Mouse (Mus musculus): ENCODE measurements around the gene Nmur1. TPM values are rescaled to one million over a fixed set of nuclear protein-coding genes. Genes with fewer than 3 reads are reported as not detected.
A peak's percentile ranks its signal among the peaks of the same experiment; 100 is the strongest.

Nmur1 gene
- polyA plus RNA-seq, 1 experiment: 11.7 TPM

GRCm38 (mm10) chr1:86440171-86440886, 14.3 kb upstream of the Nmur1 start:
- no peaks in the 10 kb centered on the region for H3K27me3 ChIP-seq (ENCODE audit: control insufficient read depth, insufficient read depth, low read length)
- no peaks in the 10 kb centered on the region for H3K36me3 ChIP-seq (ENCODE audit: control insufficient read depth, insufficient read depth, low read length)
- H3K27ac ChIP-seq (ENCODE audit: control insufficient read depth, insufficient read depth, low read depth, low read length): peak overlapping the region; percentile 88
- peaks cover 23% of the 10 kb centered on the region for H3K4me1 ChIP-seq (ENCODE audit: control insufficient read depth, insufficient read depth, low read length)
- peak; percentile 93; the same call in 1 of the 2 replicates for TF ChIP-seq CTCF (IDR thresholded peaks at IDR 0.05; ENCODE audit: control insufficient read depth, insufficient read depth, insufficient replicate concordance, low read depth, low read length)
- no peak; the same call in 1 of the 2 replicates for TF ChIP-seq POLR2A (IDR thresholded peaks at IDR 0.05; ENCODE audit: control insufficient read depth, low read depth, low read length)
- H3K4me3 ChIP-seq (ENCODE audit: control insufficient read depth, low read depth, low read length): peak overlapping the region; percentile 80

- H3K4me3 ChIP-seq (ENCODE audit: control insufficient read depth, low read depth, low read length): peak overlapping the region; percentile 65
Observed at GRCm38 (mm10) chr1:86439487-86440170, 13.6 kb upstream of the Nmur1 start.

GRCm38 (mm10) chr1:86438501-86438900, 12.5 kb upstream of the Nmur1 start:
- no peak for TF ChIP-seq POLR2A (IDR thresholded peaks at IDR 0.05; ENCODE audit: control insufficient read depth, low read depth, low read length)
- TF ChIP-seq CTCF (IDR thresholded peaks at IDR 0.05; ENCODE audit: control insufficient read depth, insufficient read depth, insufficient replicate concordance, low read depth, low read length): no peak
- Histone ChIP-seq H3K27me3 (ENCODE audit: control insufficient read depth, insufficient read depth, low read length) (no peaks in the 10 kb centered on the region), H3K36me3 (ENCODE audit: control insufficient read depth, insufficient read depth, low read length) (no peaks in the 10 kb centered on the region), H3K4me3 (ENCODE audit: control insufficient read depth, low read depth, low read length) (no peak overlapping the region), H3K4me1 (ENCODE audit: control insufficient read depth, insufficient read depth, low read length) (peaks cover 29% of the 10 kb centered on the region), H3K27ac (ENCODE audit: control insufficient read depth, insufficient read depth, low read depth, low read length) (no peak overlapping the region)

More at GRCm38 (mm10) chr1:86439487-86440170, 13.6 kb upstream of the Nmur1 start:
- H3K4me1 ChIP-seq (ENCODE audit: control insufficient read depth, insufficient read depth, low read length): peaks cover 27% of the 10 kb centered on the region
- H3K27me3 ChIP-seq (ENCODE audit: control insufficient read depth, insufficient read depth, low read length): no peaks in the 10 kb centered on the region
- H3K36me3 ChIP-seq (ENCODE audit: control insufficient read depth, insufficient read depth, low read length): no peaks in the 10 kb centered on the region
- TF ChIP-seq CTCF (IDR thresholded peaks at IDR 0.05; ENCODE audit: control insufficient read depth, insufficient read depth, insufficient replicate concordance, low read depth, low read length) (no peak), POLR2A (IDR thresholded peaks at IDR 0.05; ENCODE audit: control insufficient read depth, low read depth, low read length) (peak; percentile 54; the same call in 1 of the 2 replicates)
- H3K27ac ChIP-seq (ENCODE audit: control insufficient read depth, insufficient read depth, low read depth, low read length): peak overlapping the region; percentile 55

- peaks cover 26% of the 10 kb centered on the region for H3K4me1 ChIP-seq (ENCODE audit: control insufficient read depth, insufficient read depth, low read length)
- H3K27ac ChIP-seq (ENCODE audit: control insufficient read depth, insufficient read depth, low read depth, low read length): no peak overlapping the region
- no peak for TF ChIP-seq CTCF (IDR thresholded peaks at IDR 0.05; ENCODE audit: control insufficient read depth, insufficient read depth, insufficient replicate concordance, low read depth, low read length)
- no peak for TF ChIP-seq POLR2A (IDR thresholded peaks at IDR 0.05; ENCODE audit: control insufficient read depth, low read depth, low read length)
- H3K27me3 ChIP-seq (ENCODE audit: control insufficient read depth, insufficient read depth, low read length): no peaks in the 10 kb centered on the region
- H3K4me3 ChIP-seq (ENCODE audit: control insufficient read depth, low read depth, low read length): no peak overlapping the region
- no peaks in the 10 kb centered on the region for H3K36me3 ChIP-seq (ENCODE audit: control insufficient read depth, insufficient read depth, low read length)
Observed at GRCm38 (mm10) chr1:86438014-86438319, 11.9 kb upstream of the Nmur1 start.

- Histone ChIP-seq H3K36me3 (ENCODE audit: control insufficient read depth, insufficient read depth, low read length) (no peaks in the 10 kb centered on the region), H3K4me3 (ENCODE audit: control insufficient read depth, low read depth, low read length) (no peak overlapping the region; the same call in 1 of the 2 replicates), H3K27ac (ENCODE audit: control insufficient read depth, insufficient read depth, low read depth, low read length) (no peak overlapping the region), H3K27me3 (ENCODE audit: control insufficient read depth, insufficient read depth, low read length) (no peaks in the 10 kb centered on the region), H3K4me1 (ENCODE audit: control insufficient read depth, insufficient read depth, low read length) (peaks cover 25% of the 10 kb centered on the region)
- TF ChIP-seq POLR2A (IDR thresholded peaks at IDR 0.05; ENCODE audit: control insufficient read depth, low read depth, low read length) (no peak), CTCF (IDR thresholded peaks at IDR 0.05; ENCODE audit: control insufficient read depth, insufficient read depth, insufficient replicate concordance, low read depth, low read length) (no peak)
Observed at GRCm38 (mm10) chr1:86437219-86438013, 11.4 kb upstream of the Nmur1 start.

- TF ChIP-seq POLR2A (IDR thresholded peaks at IDR 0.05; ENCODE audit: control insufficient read depth, low read depth, low read length) (no peak), CTCF (IDR thresholded peaks at IDR 0.05; ENCODE audit: control insufficient read depth, insufficient read depth, insufficient replicate concordance, low read depth, low read length) (no peak)
- Histone ChIP-seq H3K27ac (ENCODE audit: control insufficient read depth, insufficient read depth, low read depth, low read length) (peak overlapping the region; percentile 76), H3K36me3 (ENCODE audit: control insufficient read depth, insufficient read depth, low read length) (no peaks in the 10 kb centered on the region), H3K4me3 (ENCODE audit: control insufficient read depth, low read depth, low read length) (peak overlapping the region; percentile 76), H3K4me1 (ENCODE audit: control insufficient read depth, insufficient read depth, low read length) (peaks cover 24% of the 10 kb centered on the region), H3K27me3 (ENCODE audit: control insufficient read depth, insufficient read depth, low read length) (no peaks in the 10 kb centered on the region)
Observed at GRCm38 (mm10) chr1:86435302-86435821, 9.3 kb upstream of the Nmur1 start.

Data from testis, adult 2 months (tissue).